Comparison of ENCODE assay signal across 9 mouse cellular contexts in the genomic region with DNA sequence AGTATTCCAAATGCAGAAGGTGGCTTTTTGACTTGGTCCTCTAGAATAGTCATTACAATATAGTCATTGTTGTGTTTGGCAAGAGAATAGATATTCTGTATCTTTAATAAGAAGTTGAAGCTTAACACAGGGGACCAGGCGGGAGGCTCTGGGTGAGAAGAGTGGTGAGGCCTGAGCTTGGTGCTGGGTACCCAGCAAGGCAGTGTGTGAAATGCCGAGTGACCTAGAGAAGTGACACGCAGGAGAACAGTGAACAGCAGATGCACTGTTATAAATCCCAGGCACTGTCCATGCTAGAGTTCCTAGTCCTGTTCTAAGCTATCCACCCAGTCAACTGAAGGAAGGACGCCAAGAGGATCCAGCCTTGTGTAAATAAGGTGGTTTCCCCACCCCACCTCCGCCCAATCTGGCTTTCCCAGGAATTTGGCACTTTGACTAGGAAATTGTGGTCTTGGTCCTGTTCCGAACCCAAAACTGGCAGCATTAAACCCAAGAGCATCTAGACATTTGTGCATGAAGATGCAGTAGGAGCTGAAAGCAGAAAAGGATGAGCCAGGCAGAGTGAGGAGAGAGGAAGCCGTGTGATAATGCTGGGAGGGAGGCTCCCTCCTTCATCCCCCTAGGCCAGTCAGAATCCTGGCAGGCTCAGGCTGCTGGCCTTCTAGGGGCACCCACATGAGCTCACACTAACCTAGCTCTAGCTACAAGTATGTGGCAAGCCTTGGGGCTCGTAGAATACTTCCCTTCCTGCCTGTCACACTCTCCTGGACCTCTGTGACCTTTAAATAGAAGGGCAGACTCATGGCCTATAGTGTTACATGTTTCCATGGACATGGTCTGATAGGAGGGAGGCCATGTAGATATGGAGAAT. TPM values are rescaled to one million over a fixed set of nuclear protein-coding genes. Genes with fewer than 3 reads are reported as not detected.
DNase-seq lines count a peak whose midpoint lies in the region; ATAC-seq lines count a peak whose summit lies in the region.
"Had no signal": no experiment of that assay in that cellular context is flagged by ENCODE, and none has a peak within 500 bp of the region (broad histone marks: within the 10 kb centered on the region; RNA-seq: fewer than 3 reads in every experiment).

No protein-coding gene starts in this region.

- DNase-seq in lung, postnatal 36 days, result peak; percentile 42
- DNase-seq in lung, adult 18-20 months, result no peak
- DNase-seq in cerebellum, postnatal 14 days, result peak; percentile 89 to 91
- DNase-seq in layer of hippocampus, adult 9-11 months, result peak; percentile 90
- DNase-seq in right cerebral cortex, postnatal 36 days (ENCODE audit: low spot score in 2 of 2), result peak; percentile 76 to 79
- DNase-seq in ovary, adult 18-20 months (ENCODE audit: low spot score), result no peak
- DNase-seq: kidney, adult 8-10 months had no signal

- no peak for ATAC-seq in erythroblast, adult 5-6 weeks (replicated peaks; ENCODE audit: low FRiP score, poor library complexity, severe bottlenecking)
- ATAC-seq: lung, postnatal 0 days had no signal

RNA-seq across cellular contexts. Expression of a gene that starts 55.5 kb away (rescaled TPM):
- total RNA-seq in erythroblast, adult 5-6 weeks (2015; ENCODE audit: low replicate concordance), result 4.8 and 7.9 TPM in 2 replicates
- 4.7 and 8.0 TPM in 2 replicates for total RNA-seq in erythroblast, adult 5-6 weeks (2017; ENCODE audit: low replicate concordance)

Comparison
In these comparisons a context has a peak if more than half of its experiments do, and no peak if none do; other contexts are left out.
1. DNase-seq: peak in lung, postnatal 36 days (single experiment), cerebellum, postnatal 14 days (2 of 2), layer of hippocampus, adult 9-11 months (single experiment) and right cerebral cortex, postnatal 36 days (2 of 2); none in lung, adult 18-20 months (0 of 2) and ovary, adult 18-20 months (single experiment).